Mouse (Mus musculus): ENCODE measurements around the gene Dsn1. TPM values are rescaled to one million over a fixed set of nuclear protein-coding genes. Genes with fewer than 3 reads are reported as not detected.

Gene Dsn1
- polyA plus RNA-seq (2021; fragmentation: Nextera tagmentation) = 2.1 and 2.3 TPM in 2 replicates
- long read RNA-seq, experiment 1, partial matches to known transcripts = 0 of 5 reads
- long read RNA-seq, experiment 1, other reads (novel, unspliced or antisense) = 4 of 5 reads
- long read RNA-seq, experiment 2, transcript Dsn1-201 (11 exons, 2,080 nt) = major isoform, 6 of 19 reads
- long read RNA-seq, experiment 2, partial matches to known transcripts = 3 of 19 reads
- long read RNA-seq, experiment 2, other reads (novel, unspliced or antisense) = 8 of 19 reads

DNA sequence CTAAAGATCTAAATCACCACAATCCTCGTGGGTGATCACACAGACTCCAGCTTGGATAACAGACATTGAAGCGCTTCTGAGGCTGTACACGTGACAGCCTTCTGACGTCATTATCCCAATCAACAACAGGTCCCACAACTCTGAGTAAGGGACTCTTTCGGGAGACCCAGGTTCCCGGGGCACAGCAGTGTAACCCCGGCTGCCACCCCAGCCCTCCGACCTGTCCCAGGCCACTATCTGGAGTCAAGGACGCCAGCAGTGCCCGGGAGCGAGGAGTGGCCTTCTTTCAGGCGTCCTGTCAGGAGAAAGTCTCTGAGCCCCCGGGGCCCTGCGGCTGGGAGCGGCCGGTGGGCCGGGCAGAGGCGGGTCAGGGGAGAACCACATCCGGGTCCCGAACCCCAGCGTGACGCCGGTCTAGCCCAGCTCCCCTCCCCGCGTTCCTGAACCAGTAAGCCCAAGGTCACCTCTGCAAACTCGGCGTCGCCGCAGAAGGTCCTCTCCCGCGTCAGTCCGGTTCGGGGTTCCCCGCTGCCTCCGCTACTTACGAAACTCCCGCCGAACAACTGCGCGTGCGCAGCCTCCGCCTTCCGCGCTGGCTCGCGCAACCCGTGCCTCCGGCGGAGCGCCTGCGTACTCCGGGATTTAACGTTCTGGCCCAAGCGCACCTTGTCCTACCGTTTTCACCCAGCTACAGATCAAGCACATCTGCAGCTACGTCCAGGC, at the start of gene Dsn1:
Dsn1 (minus strand) TSS at position 644 of the 723 bp plus-strand sequence.

DNA sequence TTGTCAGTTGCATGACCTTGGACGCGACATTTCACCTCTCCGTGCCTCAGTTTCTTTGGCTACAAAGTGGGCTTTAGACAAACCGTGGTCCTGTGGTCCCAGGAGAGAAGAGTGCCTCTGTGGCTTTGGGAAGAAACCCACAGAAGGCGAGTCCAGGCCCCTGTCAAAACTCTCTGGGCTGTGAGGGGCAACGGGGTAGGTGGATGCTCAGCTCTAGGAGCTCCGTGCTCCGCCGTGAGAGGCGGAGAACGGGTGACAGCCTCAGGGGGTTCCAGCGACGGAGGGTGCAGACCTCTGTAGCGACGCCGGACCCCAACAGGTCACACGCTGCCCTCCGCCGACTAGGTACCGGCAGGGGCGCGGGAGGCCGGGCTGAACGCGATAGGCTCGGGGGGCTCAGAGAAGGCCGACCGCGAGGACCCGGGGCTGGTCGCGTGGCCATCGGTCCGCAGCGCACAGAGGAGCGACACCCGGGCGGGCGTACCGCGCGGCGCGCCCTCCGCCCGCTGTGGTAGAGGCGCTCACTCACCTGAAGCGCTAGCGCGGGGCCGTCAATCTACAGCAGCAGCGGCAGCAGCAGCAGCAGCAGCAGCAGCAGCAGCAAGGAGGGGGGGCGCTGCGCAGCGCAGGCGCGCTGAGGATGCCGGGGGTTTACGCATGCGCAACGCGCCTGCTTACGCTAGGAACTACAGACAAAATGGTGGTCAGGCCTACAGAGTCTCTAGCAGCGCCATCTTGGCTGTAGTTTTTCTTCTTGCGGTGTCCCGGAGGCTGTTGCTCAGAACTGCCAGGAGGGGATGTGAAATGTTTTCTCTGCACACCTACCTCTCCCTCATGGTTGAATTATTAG, 15.3 kb downstream of the Dsn1 start, which contains the start of gene Ndrg3:
Ndrg3 (minus strand) TSS at position 587 of the 850 bp plus-strand sequence.

Other genes starting within 250 kb of the Dsn1 start
- gene Myl9, start 231.7 kb downstream of the Dsn1 start, polyA plus RNA-seq (2021; fragmentation: Nextera tagmentation) = 21.0 and 27.2 TPM in 2 replicates
- gene Tgif2, start 167.1 kb downstream of the Dsn1 start, polyA plus RNA-seq (2021; fragmentation: Nextera tagmentation) = 0.18 and 0.50 TPM in 2 replicates
- 0.24 and 0.30 TPM in 2 replicates for gene 4930518I15Rik, start 149.2 kb downstream of the Dsn1 start, polyA plus RNA-seq (2021; fragmentation: Nextera tagmentation)
- 121 and 136 TPM in 2 replicates for gene Rab5if, start 144.0 kb downstream of the Dsn1 start, polyA plus RNA-seq (2021; fragmentation: Nextera tagmentation)
- gene Sla2, start 120.0 kb downstream of the Dsn1 start, polyA plus RNA-seq (2021; fragmentation: Nextera tagmentation) = 0.45 and 0.48 TPM in 2 replicates
- gene Ndrg3, start 15.1 kb downstream of the Dsn1 start, polyA plus RNA-seq (2021; fragmentation: Nextera tagmentation) = 579 and 651 TPM in 2 replicates
- gene Soga1, start 72.1 kb upstream of the Dsn1 start, polyA plus RNA-seq (2021; fragmentation: Nextera tagmentation) = 2.7 and 3.1 TPM in 2 replicates
- not detected in 2 replicates for gene Tldc2, start 79.9 kb upstream of the Dsn1 start, polyA plus RNA-seq (2021; fragmentation: Nextera tagmentation)
- 2.9 and 4.2 TPM in 2 replicates for gene Samhd1, start 128.1 kb upstream of the Dsn1 start, polyA plus RNA-seq (2021; fragmentation: Nextera tagmentation)
- 0.60 and 0.72 TPM in 2 replicates for gene Rbl1, start 197.4 kb upstream of the Dsn1 start, polyA plus RNA-seq (2021; fragmentation: Nextera tagmentation)

Data from layer of hippocampus, adult 6 months (tissue).